Mouse (Mus musculus) midbrain, embryonic 16.5 days (tissue): ENCODE results near the gene Ndufa13. TPM values are rescaled to one million over a fixed set of nuclear protein-coding genes. Genes with fewer than 3 reads are reported as not detected.

ENCODE experiments used
- ATAC-seq: fragments of 200-750 bp; cut with Nextera tagmentation; 2 replicates; pipeline ENCODE4 v1.8.0; 2017; ENCODE audit warnings: moderate TSS enrichment
- H3K27ac ChIP-seq: fragments of 300-500 bp; sonication (generic); 2 replicates; pipeline ENCODE4 v1.5.1; 2014; ENCODE audit warnings: mild to moderate bottlenecking, low read length, mixed read lengths
- H3K27me3 ChIP-seq: fragments of 300-500 bp; sonication (generic); 2 replicates; pipeline ENCODE4 v1.6.1; 2014; ENCODE audit warnings: low read depth, low read length, mixed read lengths; ENCODE audit not compliant: control insufficient read depth, insufficient read depth
- H3K36me3 ChIP-seq: fragments of 300-500 bp; sonication (generic); 2 replicates; pipeline ENCODE4 v1.6.1; 2014; ENCODE audit warnings: mild to moderate bottlenecking, low read length, moderate library complexity, mixed read lengths; ENCODE audit not compliant: control insufficient read depth, insufficient read depth
- H3K4me1 ChIP-seq: fragments of 300-500 bp; sonication (generic); 2 replicates; pipeline ENCODE4 v1.6.1; 2014; ENCODE audit warnings: mild to moderate bottlenecking, low read length, mixed read lengths; ENCODE audit not compliant: control insufficient read depth, insufficient read depth
- H3K4me2 ChIP-seq: fragments of 300-500 bp; sonication (generic); 2 replicates; pipeline ENCODE4 v1.6.1; 2014; ENCODE audit warnings: mild to moderate bottlenecking, low read length, mixed read lengths
- H3K4me3 ChIP-seq: fragments of 300-500 bp; sonication (generic); 2 replicates; pipeline ENCODE4 v1.5.1; 2014; ENCODE audit warnings: low read depth, mild to moderate bottlenecking, low read length, moderate library complexity, mixed read lengths
- H3K9ac ChIP-seq: fragments of 300-500 bp; sonication (generic); 2 replicates; pipeline ENCODE4 v1.6.1; 2014; ENCODE audit warnings: low read depth, low read length, mixed read lengths
- H3K9me3 ChIP-seq: fragments of 300-500 bp; sonication (generic); replicated peaks from 2 replicates; pipeline ENCODE4 v1.6.1; 2014; ENCODE audit warnings: mild to moderate bottlenecking, low read length, mixed read lengths; ENCODE audit not compliant: control insufficient read depth, poor library complexity, severe bottlenecking
- WGBS: fragments of 180-500 bp; shearing (Covaris S2); extraction: QIAGEN DNeasy Blood & Tissue Kit; methylation state at CpG from one replicate; pipeline ENCODE4 v1.1.7; 2014; 5-methylcytosine and 5-hydroxymethylcytosine counted together
- polyA plus RNA-seq: library from polyadenylated mRNA; unstranded; fragments of >200 nt; fragmentation: Nextera tagmentation; extraction: Ambion mirVana; gene quantifications from 2 replicates; pipeline ENCODE4 v1.2.1, GENCODE M21; 2015

Ndufa13 gene
- polyA plus RNA-seq, 1 experiment from 2014 or later: 172 TPM

DNA sequence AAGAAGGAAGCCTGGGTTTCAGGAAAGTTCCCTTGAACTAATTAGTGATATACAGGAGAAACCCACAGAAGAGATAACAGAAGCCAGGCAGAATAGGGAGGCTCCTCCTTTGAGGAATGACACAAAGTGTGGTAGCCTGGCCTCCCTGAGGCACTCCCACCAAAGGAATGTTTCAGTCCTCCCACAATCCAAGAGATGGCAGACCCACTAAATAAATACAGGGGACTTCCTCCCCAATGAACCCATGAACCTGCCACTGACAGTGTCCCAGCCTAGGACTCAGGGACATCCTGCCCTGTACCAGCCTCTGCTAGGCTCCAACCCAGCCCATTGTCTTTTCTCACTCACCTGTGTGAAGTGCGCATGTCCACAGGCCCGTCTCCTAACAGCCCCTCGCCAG, 33.1 kb upstream of the Ndufa13 start:
- Histone ChIP-seq H3K27me3 (no peaks in the 10 kb centered on the region), H3K4me3 (no peak overlapping the region), H3K4me2 (no peak overlapping the region), H3K9ac (no peak overlapping the region), H3K27ac (no peak overlapping the region), H3K4me1 (peaks cover 3% of the 10 kb centered on the region; the same call in 1 of the 2 replicates), H3K9me3 (no peaks in the 10 kb centered on the region), H3K36me3 (no peaks in the 10 kb centered on the region)
- WGBS: 95% methylated on average over 3 of the region's 3 CpGs
- ATAC-seq: no peak

DNA sequence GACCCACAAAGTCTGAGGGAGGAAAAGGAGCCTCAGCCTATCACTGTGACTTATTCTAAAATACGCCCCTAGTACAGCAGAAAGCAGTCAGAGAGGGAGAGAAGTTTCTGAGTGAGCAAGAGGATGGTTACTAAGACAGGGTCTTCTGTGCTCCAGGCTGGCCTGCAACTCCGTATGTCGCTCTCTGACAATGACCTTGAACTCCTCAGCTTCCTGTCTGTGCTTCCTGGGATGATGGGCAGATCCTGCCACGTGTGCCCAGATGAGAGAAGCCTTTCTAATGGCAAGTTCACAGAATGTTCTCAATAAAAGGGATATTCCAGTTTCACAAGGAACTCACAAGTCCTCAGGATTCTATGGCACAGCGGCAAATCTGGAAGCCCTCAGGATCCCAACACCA, 32.2 kb upstream of the Ndufa13 start:
- 93% methylated on average over 5 of the region's 5 CpGs for WGBS

DNA sequence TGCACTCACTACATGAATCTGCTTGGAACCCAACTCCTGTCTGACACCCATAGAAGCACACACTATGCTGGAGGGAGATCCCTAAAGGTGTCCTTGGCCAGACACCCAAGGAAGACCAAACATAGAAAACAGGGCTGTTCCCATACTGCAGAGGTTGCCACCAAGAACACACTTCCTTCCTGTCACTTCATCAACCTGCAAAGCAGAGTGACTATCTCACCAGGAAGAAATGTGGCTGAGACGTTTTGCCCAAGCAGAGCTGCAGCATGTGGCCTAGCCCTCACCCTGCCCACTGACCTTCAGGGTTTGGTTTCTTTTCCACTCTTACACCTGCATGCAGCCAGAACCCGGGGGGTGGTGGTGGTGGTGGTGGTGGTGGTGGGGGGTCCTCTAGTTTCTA, 31.5 kb upstream of the Ndufa13 start:
- Histone ChIP-seq H3K4me1 (peaks cover 3% of the 10 kb centered on the region; the same call in 1 of the 2 replicates), H3K9me3 (no peaks in the 10 kb centered on the region), H3K4me2 (no peak overlapping the region), H3K4me3 (no peak overlapping the region), H3K27me3 (no peaks in the 10 kb centered on the region), H3K36me3 (no peaks in the 10 kb centered on the region), H3K9ac (no peak overlapping the region), H3K27ac (no peak overlapping the region)
- ATAC-seq: no peak
- WGBS: 87% methylated on average over 2 of the region's 2 CpGs

More for the DNA sequence above, 32.2 kb upstream of the Ndufa13 start:
- Histone ChIP-seq H3K27me3 (no peaks in the 10 kb centered on the region), H3K4me3 (no peak overlapping the region), H3K36me3 (no peaks in the 10 kb centered on the region), H3K4me1 (peaks cover 3% of the 10 kb centered on the region; the same call in 1 of the 2 replicates), H3K9ac (no peak overlapping the region), H3K9me3 (no peaks in the 10 kb centered on the region), H3K27ac (no peak overlapping the region), H3K4me2 (no peak overlapping the region)
- ATAC-seq: no peak

DNA sequence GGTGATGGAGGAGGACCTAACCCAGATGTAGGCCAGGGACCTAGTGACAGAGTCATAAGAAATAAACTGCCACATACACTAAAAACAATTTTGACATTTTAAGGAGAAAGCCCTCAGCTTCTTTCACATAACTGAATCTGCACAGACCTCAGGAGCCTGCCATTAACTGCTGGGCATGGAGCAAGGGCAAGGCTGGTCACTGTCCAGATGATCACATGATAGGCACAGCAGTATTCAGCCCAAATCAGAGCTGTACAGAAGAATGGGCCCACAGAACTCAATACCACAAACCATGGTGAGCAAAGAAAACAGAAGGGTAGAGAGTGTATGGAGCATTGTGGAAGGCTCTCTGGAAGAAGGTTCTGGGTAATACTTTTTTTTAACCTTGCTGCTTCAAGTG, 24.5 kb upstream of the Ndufa13 start:
- no peaks in the 10 kb centered on the region for H3K36me3 ChIP-seq
- no peaks in the 10 kb centered on the region for H3K4me1 ChIP-seq
- H3K4me2 ChIP-seq: no peak overlapping the region
- no peak for ATAC-seq
- no peaks in the 10 kb centered on the region for H3K27me3 ChIP-seq
- no peaks in the 10 kb centered on the region for H3K9me3 ChIP-seq
- no peak overlapping the region for H3K9ac ChIP-seq
- no peak overlapping the region for H3K4me3 ChIP-seq
- no peak overlapping the region for H3K27ac ChIP-seq

DNA sequence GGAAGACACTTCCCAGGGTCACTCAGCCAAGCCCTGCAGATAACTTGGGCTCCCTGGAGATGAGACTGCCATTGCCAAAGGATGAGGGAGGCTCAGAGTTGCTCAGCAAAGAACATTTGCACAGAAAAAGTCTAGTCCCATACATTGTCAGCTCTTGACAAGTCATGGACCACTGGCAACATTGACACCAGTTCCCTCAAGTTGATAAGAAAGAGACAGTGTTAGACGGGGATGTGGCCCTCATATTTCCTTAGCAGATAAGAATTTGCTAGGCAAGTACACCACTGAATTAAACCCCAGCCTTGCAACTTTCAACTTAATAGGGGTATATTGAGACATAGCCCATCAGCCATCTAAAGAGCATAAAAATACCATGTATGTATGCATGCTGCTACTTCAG, 21.6 kb upstream of the Ndufa13 start:
- no peak overlapping the region for H3K4me3 ChIP-seq
- peaks cover 16% of the 10 kb centered on the region for H3K4me1 ChIP-seq
- H3K27ac ChIP-seq: no peak overlapping the region
- H3K36me3 ChIP-seq: no peaks in the 10 kb centered on the region
- 78% methylated on average over 1 of the region's 1 CpGs for WGBS
- H3K27me3 ChIP-seq: no peaks in the 10 kb centered on the region
- no peaks in the 10 kb centered on the region for H3K9me3 ChIP-seq
- H3K4me2 ChIP-seq: no peak overlapping the region
- no peak for ATAC-seq
- no peak overlapping the region for H3K9ac ChIP-seq

DNA sequence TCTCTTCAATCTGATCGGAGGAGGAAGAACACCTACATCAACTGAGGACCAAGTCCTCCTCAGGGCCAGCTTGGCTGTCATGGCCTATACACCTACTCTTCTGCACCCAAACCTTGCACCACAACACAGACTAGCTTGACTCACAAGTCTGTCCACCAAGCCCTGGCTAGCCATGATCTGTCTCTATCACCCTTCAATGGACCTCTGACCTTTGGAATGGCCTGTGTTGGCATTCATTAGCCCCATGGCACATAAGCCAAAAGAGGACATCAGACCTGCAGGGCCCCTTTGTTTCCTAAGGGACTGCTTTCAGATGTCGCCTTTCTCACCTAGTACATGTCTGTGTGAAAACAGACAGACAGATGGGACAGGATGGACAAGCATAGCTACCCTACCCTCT, 18.8 kb upstream of the Ndufa13 start:
- 84% methylated on average over 2 of the region's 2 CpGs for WGBS
- no peak overlapping the region; the same call in 1 of the 2 replicates for H3K9ac ChIP-seq
- no peak overlapping the region for H3K4me2 ChIP-seq
- no peak for ATAC-seq
- H3K9me3 ChIP-seq: no peaks in the 10 kb centered on the region
- H3K4me1 ChIP-seq: peaks cover 16% of the 10 kb centered on the region
- no peak overlapping the region for H3K4me3 ChIP-seq
- no peaks in the 10 kb centered on the region for H3K27me3 ChIP-seq
- H3K36me3 ChIP-seq: no peaks in the 10 kb centered on the region
- peak overlapping the region; percentile 79 for H3K27ac ChIP-seq

DNA sequence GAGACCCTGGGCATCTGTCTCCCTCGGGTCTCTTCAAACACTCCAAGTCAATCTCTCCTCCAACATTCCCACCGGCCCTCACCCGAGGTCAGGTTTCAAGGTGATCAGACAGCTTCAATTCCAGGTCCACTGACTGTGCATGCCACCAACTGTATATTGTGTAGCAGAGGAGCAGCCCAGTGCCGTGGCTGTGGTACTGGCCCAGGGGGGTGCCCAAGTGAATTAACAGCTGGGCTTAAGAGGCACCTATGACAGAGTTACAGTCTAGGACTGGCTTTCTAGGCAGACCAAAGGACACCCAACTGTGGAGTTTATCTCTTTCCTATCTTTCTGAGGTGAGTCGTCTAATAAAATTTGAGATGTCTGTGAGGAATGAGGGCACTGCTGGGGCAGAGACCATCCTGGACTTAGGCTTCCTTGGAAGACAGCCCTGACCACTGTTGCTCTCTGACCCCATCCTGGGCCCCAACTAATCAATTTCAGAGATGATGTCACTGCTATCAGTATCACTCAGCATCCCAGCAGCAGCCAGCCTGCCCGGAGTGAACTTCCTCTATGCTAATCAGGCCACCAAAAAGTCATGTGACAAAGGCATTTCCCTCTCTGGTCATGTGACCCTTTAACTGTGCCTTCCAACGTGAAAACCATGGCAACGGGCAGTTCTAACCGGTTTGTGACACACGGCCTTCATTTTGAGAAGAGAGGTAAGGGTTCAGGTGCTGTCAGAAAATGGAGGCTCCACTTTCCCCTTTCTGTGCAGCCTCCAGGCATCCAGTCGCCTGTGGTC, 17.7 kb upstream of the Ndufa13 start:
- WGBS: 44% methylated on average over 11 of the region's 11 CpGs
- peak; percentile 49 for ATAC-seq
- Histone ChIP-seq H3K27me3 (no peaks in the 10 kb centered on the region), H3K9ac (peak overlapping the region; percentile 42; the same call in 1 of the 2 replicates), H3K36me3 (no peaks in the 10 kb centered on the region), H3K4me2 (peak overlapping the region; percentile 26; the same call in 1 of the 2 replicates), H3K9me3 (no peaks in the 10 kb centered on the region), H3K4me1 (peaks cover 19% of the 10 kb centered on the region), H3K4me3 (no peak overlapping the region), H3K27ac (peak overlapping the region; percentile 79)

DNA sequence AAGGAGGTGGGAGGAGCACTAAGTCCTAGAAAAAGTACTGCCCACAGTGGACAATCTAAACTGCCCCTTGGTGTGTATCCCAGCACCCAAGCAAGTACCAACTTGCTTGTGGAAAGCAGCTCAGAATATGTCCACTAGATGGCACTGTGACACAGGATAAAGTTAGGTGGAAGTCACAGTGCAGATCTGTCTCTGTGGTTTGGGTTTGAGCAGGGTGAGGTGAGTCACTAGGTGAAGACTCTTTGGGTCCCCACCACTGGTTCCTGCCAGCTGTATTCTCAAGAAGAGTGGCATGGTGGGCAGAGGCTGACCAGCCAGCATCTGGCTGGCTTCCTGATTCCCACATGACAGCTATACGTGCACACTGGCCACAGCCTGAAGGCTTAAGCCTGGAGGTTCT, 16.7 kb upstream of the Ndufa13 start:
- Histone ChIP-seq H3K4me3 (no peak overlapping the region), H3K27me3 (no peaks in the 10 kb centered on the region), H3K4me2 (no peak overlapping the region), H3K9me3 (no peaks in the 10 kb centered on the region), H3K4me1 (peaks cover 19% of the 10 kb centered on the region), H3K27ac (no peak overlapping the region), H3K36me3 (no peaks in the 10 kb centered on the region), H3K9ac (no peak overlapping the region)
- 68% methylated on average over 1 of the region's 1 CpGs for WGBS
- peak; percentile 61 for ATAC-seq

DNA sequence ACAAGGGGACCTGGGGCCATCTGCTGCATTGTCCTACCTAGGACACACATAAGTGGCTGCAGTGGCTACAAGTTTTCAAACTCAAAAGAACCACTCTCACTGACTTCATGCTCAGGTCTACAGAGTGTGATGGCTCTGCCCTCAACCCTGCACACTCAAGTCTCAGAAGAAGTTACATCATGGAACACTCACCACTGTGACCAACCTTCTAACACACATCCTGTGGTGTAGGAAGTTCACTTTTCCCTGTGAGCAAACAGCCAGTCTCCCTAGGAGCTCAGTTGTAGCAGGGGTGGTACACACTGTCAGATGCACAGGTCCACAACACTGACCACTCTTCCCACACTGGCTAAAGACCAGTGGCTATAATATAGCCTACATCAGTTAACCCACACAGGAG, 16.1 kb upstream of the Ndufa13 start:
- peak; percentile 10; the same call in 1 of the 2 replicates for ATAC-seq
- Histone ChIP-seq H3K36me3 (no peaks in the 10 kb centered on the region), H3K27me3 (no peaks in the 10 kb centered on the region), H3K9me3 (no peaks in the 10 kb centered on the region), H3K4me1 (peaks cover 19% of the 10 kb centered on the region), H3K27ac (no peak overlapping the region), H3K9ac (no peak overlapping the region), H3K4me3 (no peak overlapping the region), H3K4me2 (no peak overlapping the region)
